Mouse (Mus musculus) embryonic fibroblast, embryonic 13.5 days (primary cell): ENCODE data around the gene Brat1.

Experiments used
- CTCF ChIP-seq: IDR thresholded peaks from 2 replicates; pipeline ENCODE4 v1.5.1; 2011; ENCODE audit warnings: mild to moderate bottlenecking, control low read depth, low read length, moderate library complexity, borderline replicate concordance; ENCODE audit not compliant: insufficient read depth
- POLR2A ChIP-seq: IDR thresholded peaks from 2 replicates; pipeline ENCODE4 v1.6.1; 2011; ENCODE audit warnings: low read depth, mild to moderate bottlenecking, control low read depth, low read length, moderate library complexity

- TF ChIP-seq POLR2A: no peak
- no peak for TF ChIP-seq CTCF
These were observed 32.7 kb upstream of the Brat1 start for GRCm38 (mm10) chr5:140672115-140672514.
